Mouse (Mus musculus) C2C12 (cell line): Measurements from ENCODE around the gene Morf4l1. TPM values are rescaled to one million over a fixed set of nuclear protein-coding genes. Genes with fewer than 3 reads are reported as not detected.

Source experiments
- H3K27me3 ChIP-seq: one replicate; pipeline ENCODE4 v1.6.1; 2011; ENCODE audit not compliant: control insufficient read depth, insufficient read depth, insufficient read length
- H3K36me3 ChIP-seq: one replicate; pipeline ENCODE4 v1.6.1; 2011; ENCODE audit not compliant: control insufficient read depth, insufficient read depth
- H3K4me3 ChIP-seq: one replicate; pipeline ENCODE4 v1.5.1; 2011; ENCODE audit warnings: mild to moderate bottlenecking, control low read depth; ENCODE audit not compliant: poor library complexity, insufficient read depth, severe bottlenecking
- H3K79me2 ChIP-seq: one replicate; pipeline ENCODE4 v1.6.1; 2011; ENCODE audit not compliant: control insufficient read depth, insufficient read depth
- H3K79me3 ChIP-seq: one replicate; pipeline ENCODE4 v1.6.1; 2011; ENCODE audit warnings: low read depth, control low read depth
- H3ac ChIP-seq: one replicate; pipeline ENCODE3; 2011; ENCODE audit warnings: low read depth; ENCODE audit not compliant: control insufficient read depth, insufficient read length
- CEBPB ChIP-seq: IDR thresholded peaks from one replicate; pipeline ENCODE4 v1.6.1; 2011; ENCODE audit warnings: low read depth, mild to moderate bottlenecking, control low read depth, moderate library complexity
- CTCF ChIP-seq: IDR thresholded peaks from one replicate; pipeline ENCODE4 v1.5.1; 2011; ENCODE audit not compliant: control insufficient read depth, insufficient read depth, insufficient read length
- FOSL1 ChIP-seq: IDR thresholded peaks from one replicate; pipeline ENCODE4 v1.8.0; 2011; ENCODE audit warnings: mild to moderate bottlenecking, low read length; ENCODE audit not compliant: poor library complexity, insufficient read depth, severe bottlenecking
- MAX ChIP-seq: IDR thresholded peaks from one replicate; pipeline ENCODE4 v1.6.1; 2011; ENCODE audit warnings: mild to moderate bottlenecking, control low read depth
- MYOD1 ChIP-seq: IDR thresholded peaks from one replicate; pipeline ENCODE4 v1.6.1; 2011; ENCODE audit warnings: low read depth; ENCODE audit not compliant: control insufficient read depth, insufficient read length
- MYOG ChIP-seq: IDR thresholded peaks from one replicate; pipeline ENCODE4 v1.6.1; 2011; ENCODE audit not compliant: control insufficient read depth, insufficient read length; ENCODE audit errors: extremely low read depth
- USF1 ChIP-seq: IDR thresholded peaks from one replicate; pipeline ENCODE4 v1.6.1; 2011; ENCODE audit warnings: low read depth, mild to moderate bottlenecking, control low read depth, moderate library complexity
- polyA plus RNA-seq: library from polyadenylated mRNA; unstranded; fragments of >200 nt; fragmentation: generic; extraction: Trizol; gene quantifications from one replicate; pipeline ENCODE4 v1.2.1, GENCODE M21; 2012; ENCODE audit warnings: missing spikeins

The Morf4l1 gene
- polyA plus RNA-seq, 1 experiment: 151 TPM

GRCm38 (mm10) chr9:90122246-90122740, 7.7 kb upstream of the Morf4l1 start:
- TF ChIP-seq FOSL1: no peak

GRCm38 (mm10) chr9:90117234-90117633, 2.7 kb upstream of the Morf4l1 start:
- peaks cover 18% of the 10 kb centered on the region for H3K79me3 ChIP-seq
- TF ChIP-seq MYOG: no peak
- no peak for TF ChIP-seq FOSL1
- no peak for TF ChIP-seq CEBPB
- TF ChIP-seq USF1: no peak
- TF ChIP-seq CTCF: no peak
- no peak for TF ChIP-seq MAX
- no peak for TF ChIP-seq MYOD1
- H3ac ChIP-seq: no peak overlapping the region
- H3K36me3 ChIP-seq: no peaks in the 10 kb centered on the region
- no peaks in the 10 kb centered on the region for H3K27me3 ChIP-seq
- no peak overlapping the region for H3K4me3 ChIP-seq
- peaks cover 21% of the 10 kb centered on the region for H3K79me2 ChIP-seq

More at GRCm38 (mm10) chr9:90122246-90122740, 7.7 kb upstream of the Morf4l1 start:
- H3K79me3 ChIP-seq: no peaks in the 10 kb centered on the region
- H3ac ChIP-seq: no peak overlapping the region
- H3K36me3 ChIP-seq: no peaks in the 10 kb centered on the region
- no peak overlapping the region for H3K4me3 ChIP-seq
- no peaks in the 10 kb centered on the region for H3K79me2 ChIP-seq
- no peaks in the 10 kb centered on the region for H3K27me3 ChIP-seq

- no peaks in the 10 kb centered on the region for H3K27me3 ChIP-seq
- H3K79me3 ChIP-seq: peaks cover 37% of the 10 kb centered on the region
- no peaks in the 10 kb centered on the region for H3K36me3 ChIP-seq
- H3ac ChIP-seq: no peak overlapping the region
- H3K79me2 ChIP-seq: peaks cover 41% of the 10 kb centered on the region
- TF ChIP-seq USF1 (no peak), CTCF (no peak), MAX (no peak), CEBPB (no peak), MYOD1 (no peak), MYOG (no peak), FOSL1 (no peak)
- no peak overlapping the region for H3K4me3 ChIP-seq
Observed at GRCm38 (mm10) chr9:90115308-90115700, 730 bp upstream of the Morf4l1 start.

- TF ChIP-seq CTCF: peak; percentile 86
- no peak for TF ChIP-seq MYOG
- peak; percentile 36 for TF ChIP-seq MAX
- Histone ChIP-seq H3K36me3 (peaks cover 13% of the 10 kb centered on the region), H3ac (peak overlapping the region; percentile 87), H3K4me3 (peak overlapping the region; percentile 94), H3K79me2 (peaks cover 55% of the 10 kb centered on the region), H3K27me3 (no peaks in the 10 kb centered on the region), H3K79me3 (peaks cover 51% of the 10 kb centered on the region)
Observed at GRCm38 (mm10) chr9:90113651-90114566, 665 bp downstream of the Morf4l1 start.

- peak; percentile 77 for TF ChIP-seq CEBPB
- TF ChIP-seq MAX: no peak
- peak overlapping the region; percentile 87 for H3ac ChIP-seq
- peaks cover 21% of the 10 kb centered on the region for H3K36me3 ChIP-seq
- H3K27me3 ChIP-seq: no peaks in the 10 kb centered on the region
- peak overlapping the region; percentile 94 for H3K4me3 ChIP-seq
- H3K79me3 ChIP-seq: peaks cover 59% of the 10 kb centered on the region
- peaks cover 62% of the 10 kb centered on the region for H3K79me2 ChIP-seq
Observed at GRCm38 (mm10) chr9:90113151-90113550, 1.4 kb downstream of the Morf4l1 start.

GRCm38 (mm10) chr9:90109386-90109785, 5.2 kb downstream of the Morf4l1 start:
- peaks cover 95% of the 10 kb centered on the region for H3K79me3 ChIP-seq
- no peaks in the 10 kb centered on the region for H3K27me3 ChIP-seq
- peaks cover 57% of the 10 kb centered on the region for H3K36me3 ChIP-seq
- TF ChIP-seq FOSL1: no peak
- TF ChIP-seq CEBPB: no peak
- no peak for TF ChIP-seq USF1
- TF ChIP-seq CTCF: no peak
- TF ChIP-seq MAX: no peak
- TF ChIP-seq MYOG: no peak
- TF ChIP-seq MYOD1: no peak
- H3K4me3 ChIP-seq: no peak overlapping the region
- H3K79me2 ChIP-seq: peaks cover 100% of the 10 kb centered on the region
- no peak overlapping the region for H3ac ChIP-seq
